Mouse (Mus musculus): ENCODE data around the gene Mrpl20.

Gene Mrpl20

DNA sequence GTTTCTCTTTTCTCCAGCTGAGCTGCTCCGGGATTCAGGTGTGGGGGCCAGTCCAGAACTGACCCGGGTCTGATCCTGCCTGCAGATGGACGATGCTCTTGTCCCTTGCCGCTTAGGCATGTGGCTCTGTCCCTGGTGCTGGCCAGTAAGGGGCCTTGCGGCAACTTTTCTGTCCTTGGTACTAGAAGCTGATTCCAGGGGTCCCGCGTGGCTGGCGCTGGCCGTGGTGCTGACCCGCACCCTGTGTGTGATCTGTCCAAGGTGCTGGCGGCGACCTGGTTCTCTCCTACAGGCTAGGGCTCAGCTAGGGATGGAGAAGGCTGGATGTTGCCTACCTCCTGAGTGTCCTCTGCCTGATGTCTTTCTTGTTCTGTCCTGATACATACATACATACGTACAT is 56.6 kb downstream of the Mrpl20 start:
- DNase-seq: no peak

All from right cerebral cortex, postnatal 14 days (tissue).